Mouse (Mus musculus): ENCODE measurements at regions not wholly inside any gene's neighbourhood (a gene's known extent, or its start where the extent isn't known, plus 50 kb on each side); places are given as distances from the start of the nearest gene placed in this dataset.

DNA sequence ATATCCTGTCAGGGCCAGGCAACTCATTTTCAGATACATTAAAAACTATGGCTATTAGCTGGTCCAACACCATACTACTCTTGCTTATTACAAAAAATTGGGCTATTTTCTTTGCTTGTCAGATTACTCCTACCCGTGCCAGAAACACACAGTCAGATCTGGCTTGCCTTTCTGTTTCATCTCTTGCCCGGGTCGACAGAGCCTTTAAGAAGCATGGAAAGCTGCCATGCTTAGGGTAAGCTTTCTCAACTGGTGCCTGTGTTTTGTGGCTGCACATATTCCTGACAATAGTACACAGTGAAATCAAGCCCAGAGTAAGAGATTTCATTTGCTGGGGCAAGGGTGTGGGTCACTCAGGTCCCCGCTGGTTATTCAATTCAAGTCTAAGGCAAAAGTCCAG is 162.5 kb upstream of the Cttnbp2 start:
- WGBS = 64% methylated on average over 4 of the region's 4 CpGs
- Histone ChIP-seq H3K4me3 (no peak overlapping the region), H3K27ac (replicated peaks) (no peak overlapping the region), H3K36me3 (no peaks in the 10 kb centered on the region), H3K9ac (no peak overlapping the region), H3K4me1 (peaks cover 3% of the 10 kb centered on the region; the same call in 1 of the 2 replicates), H3K4me2 (no peak overlapping the region), H3K27me3 (replicated peaks) (no peaks in the 10 kb centered on the region), H3K9me3 (no peaks in the 10 kb centered on the region)
- no peak for ATAC-seq (ENCODE audit: extremely low read depth, insufficient number of reproducible peaks, low FRiP score, low TSS enrichment)

DNA sequence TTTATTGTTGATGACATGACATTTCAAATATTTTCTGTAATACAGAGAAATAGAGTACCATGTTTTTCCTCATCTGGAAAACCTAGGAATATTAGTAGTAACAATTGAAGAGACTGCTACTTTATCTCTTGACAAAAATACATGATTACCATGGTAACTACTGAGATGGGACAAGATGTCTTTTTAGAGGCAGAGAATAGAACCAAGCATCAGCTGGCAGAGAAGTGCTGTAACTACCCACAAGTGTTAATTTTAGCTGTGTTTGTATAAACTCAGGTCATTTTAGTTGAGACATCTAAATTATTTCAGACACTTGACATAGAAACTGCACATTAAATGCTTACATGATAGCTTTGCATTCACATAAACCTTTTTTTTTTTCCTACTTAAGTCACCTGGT is 166.1 kb upstream of the Cttnbp2 start:
- Histone ChIP-seq H3K4me3 (no peak overlapping the region), H3K27ac (replicated peaks) (no peak overlapping the region), H3K4me2 (no peak overlapping the region), H3K9ac (no peak overlapping the region), H3K36me3 (no peaks in the 10 kb centered on the region), H3K27me3 (replicated peaks) (no peaks in the 10 kb centered on the region), H3K4me1 (peaks cover 3% of the 10 kb centered on the region; the same call in 1 of the 2 replicates), H3K9me3 (no peaks in the 10 kb centered on the region)
- no peak for ATAC-seq (ENCODE audit: extremely low read depth, insufficient number of reproducible peaks, low FRiP score, low TSS enrichment)

DNA sequence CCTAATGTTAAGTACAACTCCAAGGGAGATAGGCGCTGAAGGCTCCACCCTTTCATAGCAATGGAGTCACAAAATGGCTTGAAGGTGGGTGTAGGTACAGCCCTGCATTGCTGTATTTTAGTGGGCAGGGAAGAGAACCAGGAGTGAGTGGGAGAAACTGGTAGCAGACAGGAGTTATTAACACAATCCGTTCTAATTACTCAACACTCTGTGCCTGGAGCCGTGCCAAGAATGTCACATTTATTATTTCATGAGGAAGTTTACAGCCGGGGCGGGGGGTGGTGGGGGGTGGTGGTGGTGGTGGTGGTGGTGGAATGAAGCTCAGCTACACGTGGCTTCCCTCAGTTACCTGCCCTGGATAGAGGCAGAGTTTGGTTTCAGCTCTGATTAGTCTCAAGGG is 166.3 kb upstream of the Lsm8 start:
- WGBS = 54% methylated on average over 6 of the region's 6 CpGs
- no peak for ATAC-seq (ENCODE audit: extremely low read depth, insufficient number of reproducible peaks, low FRiP score, low TSS enrichment)

DNA sequence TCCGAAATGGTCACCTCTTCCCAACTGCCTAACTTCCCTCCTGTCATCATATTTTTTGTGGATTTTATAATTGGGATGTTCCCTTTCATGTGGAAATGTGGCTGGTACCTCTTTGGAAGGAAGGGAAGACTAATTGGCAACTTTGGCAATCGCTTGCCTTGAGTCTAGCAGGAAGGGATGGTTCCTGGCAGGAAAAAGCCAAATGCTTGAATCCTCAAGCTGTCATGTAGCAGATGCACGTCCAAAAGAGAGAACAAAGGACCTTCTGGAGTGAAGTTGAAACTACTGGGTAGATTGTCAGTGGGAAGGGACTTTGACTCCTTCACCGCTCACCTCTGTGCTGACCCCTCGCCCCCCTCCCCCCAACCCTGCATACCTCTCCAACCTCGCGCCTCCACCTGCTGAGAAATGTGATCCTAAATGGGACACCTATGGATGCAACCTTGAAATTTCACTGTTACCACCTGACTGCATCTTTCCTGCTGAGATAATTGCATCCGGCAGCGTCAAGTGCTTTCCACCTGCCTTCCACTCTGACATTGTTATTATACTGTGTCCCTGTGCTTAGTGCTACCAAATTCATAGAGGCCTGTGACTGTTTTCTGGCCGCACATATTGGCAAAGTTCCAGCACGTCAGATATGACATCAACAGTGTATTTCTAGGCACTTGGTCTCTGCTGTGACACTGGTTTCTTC is 159.6 kb upstream of the Lsm8 start:
- Histone ChIP-seq H3K27me3 (replicated peaks) (no peaks in the 10 kb centered on the region), H3K4me3 (no peak overlapping the region), H3K9me3 (no peaks in the 10 kb centered on the region), H3K36me3 (no peaks in the 10 kb centered on the region), H3K4me2 (0 out of 2 replicates have a peak overlapping the region, but pooled peaks have one; percentile 5), H3K9ac (no peak overlapping the region), H3K27ac (replicated peaks) (no peak overlapping the region), H3K4me1 (peaks cover 6% of the 10 kb centered on the region)
- ATAC-seq (ENCODE audit: extremely low read depth, insufficient number of reproducible peaks, low FRiP score, low TSS enrichment) = no peak
- WGBS = 37% methylated on average over 11 of the region's 11 CpGs

More for the DNA sequence above, 166.3 kb upstream of the Lsm8 start:
- H3K4me1 ChIP-seq = peaks cover 3% of the 10 kb centered on the region; the same call in 1 of the 2 replicates
- H3K27ac ChIP-seq (replicated peaks) = no peak overlapping the region
- no peaks in the 10 kb centered on the region for H3K27me3 ChIP-seq (replicated peaks)
- no peak overlapping the region for H3K4me3 ChIP-seq
- no peaks in the 10 kb centered on the region for H3K36me3 ChIP-seq
- no peaks in the 10 kb centered on the region for H3K9me3 ChIP-seq
- no peak overlapping the region for H3K9ac ChIP-seq
- no peak overlapping the region for H3K4me2 ChIP-seq

DNA sequence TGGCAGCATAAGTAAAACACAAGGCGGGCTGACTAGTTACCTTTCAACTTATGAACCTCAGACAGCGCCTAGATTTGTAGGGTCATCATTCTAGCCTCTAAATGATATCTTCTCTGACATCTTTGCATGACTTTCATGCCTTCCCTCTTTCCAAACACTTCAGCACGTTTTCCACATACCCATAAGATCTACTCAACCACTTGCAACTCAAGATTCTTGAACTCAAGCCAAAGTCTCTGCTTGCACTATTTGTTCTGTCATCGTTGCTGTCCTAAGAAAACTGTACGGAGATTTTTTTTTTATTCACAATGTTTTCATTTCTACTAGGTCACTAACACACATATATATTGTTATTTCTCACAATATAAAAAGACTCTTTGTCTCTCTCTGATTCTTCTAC is 150.8 kb upstream of the Lsm8 start:
- WGBS = 36% methylated on average over 5 of the region's 5 CpGs
- Histone ChIP-seq H3K4me1 (peaks cover 13% of the 10 kb centered on the region), H3K4me2 (no peak overlapping the region), H3K27ac (replicated peaks) (no peak overlapping the region), H3K4me3 (no peak overlapping the region), H3K36me3 (no peaks in the 10 kb centered on the region), H3K9ac (no peak overlapping the region), H3K27me3 (replicated peaks) (no peaks in the 10 kb centered on the region), H3K9me3 (no peaks in the 10 kb centered on the region)
- no peak for ATAC-seq (ENCODE audit: extremely low read depth, insufficient number of reproducible peaks, low FRiP score, low TSS enrichment)

DNA sequence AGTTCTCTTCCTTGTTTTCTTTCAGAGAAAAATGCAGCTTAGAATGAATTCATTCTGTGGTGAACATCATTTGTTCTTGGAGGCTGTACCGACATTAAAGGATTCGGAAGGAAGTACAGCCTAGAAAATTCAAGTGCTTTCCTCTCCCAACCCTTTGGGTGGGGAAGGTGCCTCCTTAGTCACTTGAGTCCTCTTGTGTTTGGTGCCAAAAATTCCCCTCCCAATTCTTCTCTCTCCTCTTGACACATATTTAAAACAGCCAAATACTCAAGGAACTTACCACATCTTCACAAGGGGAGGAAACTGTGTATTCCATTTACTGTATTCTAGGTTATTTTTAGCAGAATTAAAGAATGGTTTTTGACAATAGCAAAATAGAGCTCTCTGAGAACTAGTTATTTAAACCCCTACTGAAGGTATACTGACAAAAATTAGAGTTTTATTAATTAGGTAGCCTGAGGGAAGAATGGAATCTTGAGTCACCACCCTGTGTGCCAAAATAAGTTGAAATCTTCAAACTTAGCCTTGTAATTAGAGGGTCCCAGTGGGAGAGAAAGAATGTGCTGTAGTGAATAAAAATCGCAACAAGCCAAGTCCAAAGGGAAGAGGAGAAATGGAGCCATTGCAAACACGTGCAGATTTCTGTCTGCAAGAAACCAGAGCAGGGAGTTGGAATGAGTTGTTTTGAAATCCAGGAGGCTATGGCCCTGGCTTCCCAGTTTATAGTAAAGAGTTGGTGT is 149.2 kb upstream of the Lsm8 start:
- Histone ChIP-seq H3K27ac (replicated peaks) (no peak overlapping the region), H3K9me3 (no peaks in the 10 kb centered on the region), H3K4me1 (peaks cover 13% of the 10 kb centered on the region), H3K36me3 (no peaks in the 10 kb centered on the region), H3K4me2 (no peak overlapping the region), H3K27me3 (replicated peaks) (no peaks in the 10 kb centered on the region), H3K4me3 (no peak overlapping the region), H3K9ac (no peak overlapping the region)
- 55% methylated on average over 4 of the region's 4 CpGs for WGBS
- ATAC-seq (ENCODE audit: extremely low read depth, insufficient number of reproducible peaks, low FRiP score, low TSS enrichment) = no peak

DNA sequence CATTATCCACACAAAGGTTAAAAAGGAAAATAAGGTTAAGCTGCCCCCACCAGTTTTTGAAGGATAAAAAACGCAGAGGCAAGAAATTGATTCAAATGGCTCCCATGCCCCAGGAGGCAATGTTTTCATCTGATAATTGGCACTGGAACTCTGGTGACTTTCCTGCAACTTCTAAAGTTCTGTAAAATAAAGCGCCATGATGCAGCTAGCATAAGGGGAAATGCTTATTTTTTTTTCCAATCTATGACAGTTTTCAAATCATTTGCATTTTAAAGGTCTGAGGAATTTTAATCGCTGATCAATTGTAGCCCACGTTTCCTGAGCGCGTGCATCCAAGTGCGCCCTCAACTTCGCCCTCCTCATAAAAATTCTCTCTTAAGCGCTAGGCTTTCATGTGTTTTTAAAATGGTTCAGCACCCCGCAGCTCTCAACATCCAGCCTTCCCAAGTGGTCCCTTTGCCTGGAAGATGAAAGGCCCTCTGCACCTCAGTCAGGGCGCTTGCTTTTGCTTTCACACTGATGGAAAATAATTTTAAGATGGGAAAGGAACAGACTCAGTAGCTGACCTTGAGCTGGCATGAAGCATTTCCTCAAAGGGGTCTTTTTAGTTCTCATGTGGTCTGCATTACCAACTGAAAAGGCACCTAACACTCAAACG is 148.5 kb upstream of the Lsm8 start:
- no peak overlapping the region for H3K27ac ChIP-seq (replicated peaks)
- ATAC-seq (ENCODE audit: extremely low read depth, insufficient number of reproducible peaks, low FRiP score, low TSS enrichment) = no peak
- H3K9me3 ChIP-seq = no peaks in the 10 kb centered on the region
- no peak overlapping the region for H3K4me3 ChIP-seq
- H3K4me2 ChIP-seq = no peak overlapping the region
- H3K9ac ChIP-seq = no peak overlapping the region
- H3K36me3 ChIP-seq = no peaks in the 10 kb centered on the region
- H3K4me1 ChIP-seq = peaks cover 13% of the 10 kb centered on the region
- 31% methylated on average over 12 of the region's 12 CpGs for WGBS
- H3K27me3 ChIP-seq (replicated peaks) = no peaks in the 10 kb centered on the region

DNA sequence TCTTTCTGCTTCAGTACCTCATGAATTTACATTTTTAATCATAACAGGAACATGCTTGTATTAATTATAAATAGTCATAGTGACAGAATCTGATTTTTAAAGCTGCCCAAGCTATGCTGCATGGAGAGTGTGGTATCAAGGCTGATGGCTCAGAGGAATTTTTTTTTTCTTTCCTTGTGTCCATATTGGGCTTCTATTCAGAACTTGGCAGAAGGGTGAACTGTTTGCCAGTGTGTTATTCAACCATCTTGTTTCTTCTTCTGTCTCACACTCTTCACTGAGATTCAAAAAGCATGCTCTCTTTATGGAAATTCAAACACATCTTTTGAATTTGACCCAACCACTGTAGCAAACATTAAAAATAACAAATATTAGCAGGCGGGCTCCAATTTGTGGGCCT is 137.6 kb upstream of the Lsm8 start:
- H3K9ac ChIP-seq = no peak overlapping the region
- no peaks in the 10 kb centered on the region for H3K9me3 ChIP-seq
- H3K27me3 ChIP-seq (replicated peaks) = no peaks in the 10 kb centered on the region
- no peak overlapping the region for H3K4me3 ChIP-seq
- no peak overlapping the region for H3K27ac ChIP-seq (replicated peaks)
- H3K4me1 ChIP-seq = no peaks in the 10 kb centered on the region
- 73% methylated on average over 1 of the region's 1 CpGs for WGBS
- no peak for ATAC-seq (ENCODE audit: extremely low read depth, insufficient number of reproducible peaks, low FRiP score, low TSS enrichment)
- no peak overlapping the region for H3K4me2 ChIP-seq
- H3K36me3 ChIP-seq = no peaks in the 10 kb centered on the region

DNA sequence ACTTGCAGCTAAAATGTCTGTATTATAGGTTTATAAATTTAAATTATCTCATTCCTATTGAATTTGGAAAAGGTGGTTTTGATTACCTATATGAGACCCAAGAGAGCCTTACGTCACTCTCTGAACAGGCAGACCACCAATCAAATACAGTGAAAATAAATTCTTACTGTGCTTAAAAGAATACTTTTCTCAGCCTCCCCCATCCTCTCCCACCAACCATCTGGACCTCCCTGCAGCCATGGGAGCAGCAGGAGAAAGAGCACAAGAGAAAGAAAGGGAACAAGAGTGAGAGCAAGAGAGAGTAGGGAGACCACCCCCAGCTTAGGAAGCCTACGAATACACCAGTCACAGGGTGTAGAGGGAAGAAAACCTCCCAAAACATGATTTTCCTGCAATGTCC is 99.5 kb upstream of the Lsm8 start:
- Histone ChIP-seq H3K36me3 (no peaks in the 10 kb centered on the region), H3K9me3 (peaks cover 8% of the 10 kb centered on the region; the same call in 1 of the 2 replicates), H3K27me3 (replicated peaks) (no peaks in the 10 kb centered on the region), H3K4me2 (no peak overlapping the region), H3K27ac (replicated peaks) (no peak overlapping the region), H3K9ac (no peak overlapping the region), H3K4me3 (no peak overlapping the region), H3K4me1 (no peaks in the 10 kb centered on the region)
- no peak for ATAC-seq (ENCODE audit: extremely low read depth, insufficient number of reproducible peaks, low FRiP score, low TSS enrichment)
- 67% methylated on average over 2 of the region's 2 CpGs for WGBS

DNA sequence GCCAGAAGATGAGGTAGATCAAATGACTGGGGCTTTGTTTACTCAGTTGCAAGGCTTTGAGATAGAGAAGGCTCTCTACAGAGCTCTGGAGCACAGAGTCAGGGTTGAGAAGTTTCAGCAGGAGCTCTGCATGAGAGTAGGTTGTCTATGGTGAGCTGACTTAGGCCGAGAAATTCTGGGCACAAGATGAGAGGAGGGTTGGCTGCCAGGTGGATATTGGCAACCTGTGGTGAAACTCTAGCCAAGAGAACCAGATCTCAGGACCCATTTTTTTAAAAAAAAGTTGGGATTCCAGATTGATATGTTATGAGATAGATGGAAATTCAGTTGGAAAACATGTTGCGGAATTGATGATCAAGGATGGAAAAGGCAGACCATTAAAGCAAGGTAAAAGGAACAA is 83.8 kb upstream of the Lsm8 start:
- H3K27ac ChIP-seq (replicated peaks) = no peak overlapping the region

DNA sequence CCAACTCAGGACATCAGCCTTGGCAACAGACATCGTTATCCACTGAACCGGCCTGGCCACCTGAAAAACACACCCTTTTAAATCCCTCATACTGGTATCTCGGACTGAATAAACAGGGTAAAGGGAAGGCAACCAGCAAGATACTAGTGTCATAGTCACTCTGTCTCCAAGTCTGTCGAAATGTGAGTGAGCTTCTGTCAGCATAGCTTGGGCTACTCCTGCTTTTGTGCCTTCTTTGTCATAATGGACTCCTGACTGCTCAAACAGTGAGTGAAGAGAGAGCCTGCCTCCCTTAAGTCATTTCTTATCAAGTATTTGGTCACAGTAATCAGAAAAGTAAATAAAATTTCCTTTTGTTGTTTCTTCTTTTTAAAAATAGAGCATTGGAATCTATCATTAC is 53.0 kb upstream of the Lsm8 start:
- Histone ChIP-seq H3K9ac (no peak overlapping the region), H3K27ac (replicated peaks) (no peak overlapping the region), H3K36me3 (no peaks in the 10 kb centered on the region), H3K27me3 (replicated peaks) (no peaks in the 10 kb centered on the region), H3K4me1 (no peaks in the 10 kb centered on the region), H3K4me3 (no peak overlapping the region), H3K9me3 (no peaks in the 10 kb centered on the region), H3K4me2 (no peak overlapping the region)
- no peak for ATAC-seq (ENCODE audit: extremely low read depth, insufficient number of reproducible peaks, low FRiP score, low TSS enrichment)
- 66% methylated on average over 4 of the region's 4 CpGs for WGBS

More for the DNA sequence above, 83.8 kb upstream of the Lsm8 start:
- WGBS = 82% methylated on average over 2 of the region's 2 CpGs
- H3K9ac ChIP-seq = no peak overlapping the region
- H3K36me3 ChIP-seq = no peaks in the 10 kb centered on the region
- H3K4me3 ChIP-seq = no peak overlapping the region
- H3K9me3 ChIP-seq = no peaks in the 10 kb centered on the region
- H3K27me3 ChIP-seq (replicated peaks) = no peaks in the 10 kb centered on the region
- no peak overlapping the region for H3K4me2 ChIP-seq
- ATAC-seq (ENCODE audit: extremely low read depth, insufficient number of reproducible peaks, low FRiP score, low TSS enrichment) = no peak
- no peaks in the 10 kb centered on the region for H3K4me1 ChIP-seq
